Mouse (Mus musculus): ENCODE results near the gene Coq8a. TPM values are rescaled to one million over a fixed set of nuclear protein-coding genes. Genes with fewer than 3 reads are reported as not detected.

The Coq8a gene
- total and polyA plus RNA-seq, 3 experiments = 1.5 to 2.1 TPM; not detected in 1

DNA sequence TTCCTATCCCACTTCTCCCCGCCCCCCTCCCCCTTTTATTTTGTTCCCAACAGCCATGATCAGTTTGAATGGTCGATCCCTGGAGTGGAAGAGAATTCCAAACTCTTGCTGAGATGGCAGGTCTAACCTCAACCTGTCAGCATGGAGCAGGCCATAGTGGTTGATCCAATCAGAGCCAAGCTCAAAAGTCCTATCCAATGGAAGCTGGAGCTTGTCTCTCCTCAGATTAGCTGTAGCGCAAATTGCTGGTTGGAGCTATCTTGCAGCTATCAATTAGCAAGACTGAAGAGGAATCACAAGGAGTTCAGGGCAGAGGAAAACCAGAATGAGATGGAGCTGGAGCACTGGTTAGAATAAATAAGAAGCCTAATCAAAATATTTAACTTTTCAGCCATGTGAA lies 9.0 kb upstream of the Coq8a start:
- TF ChIP-seq TBP (IDR thresholded peaks at IDR 0.05; ENCODE audit: low read depth, low read length) = no peak
- no peak for TF ChIP-seq MAZ (IDR thresholded peaks at IDR 0.05; ENCODE audit: low read depth, low read length)
- no peak for TF ChIP-seq GATA1 (IDR thresholded peaks at IDR 0.05; ENCODE audit: low read depth, low read length)
- TF ChIP-seq UBTF (IDR thresholded peaks at IDR 0.05; ENCODE audit: borderline replicate concordance, insufficient read depth, low read depth, low read length) = no peak
- no peak for TF ChIP-seq EP300 (IDR thresholded peaks at IDR 0.05; ENCODE audit: low read depth in 1 of 2, low read length in 2 of 2)
- TF ChIP-seq E2F4 (IDR thresholded peaks at IDR 0.05; ENCODE audit: borderline replicate concordance, low read depth, low read length) = no peak
- TF ChIP-seq MXI1 (IDR thresholded peaks at IDR 0.05; ENCODE audit: low read depth, low read length) = no peak
- TF ChIP-seq ZNF384 (IDR thresholded peaks at IDR 0.05; ENCODE audit: low read depth, low read length) = no peak
- no peak for TF ChIP-seq NELFE (IDR thresholded peaks at IDR 0.05; ENCODE audit: low read depth, low read length)
- TF ChIP-seq ELF1 (IDR thresholded peaks at IDR 0.05; ENCODE audit: low read depth, low read length) = no peak
- no peak for TF ChIP-seq POLR2A (IDR thresholded peaks at IDR 0.05; ENCODE audit: control insufficient read depth in 1 of 2, insufficient read depth in 1 of 2, low read depth in 1 of 2, low read length in 2 of 2, poor library complexity in 1 of 2)
- no peak for TF ChIP-seq ZMIZ1 (IDR thresholded peaks at IDR 0.05; ENCODE audit: low read depth, low read length)
- no peak for TF ChIP-seq GABPA (IDR thresholded peaks at IDR 0.05; ENCODE audit: low read depth, low read length)
- TF ChIP-seq POLR2AphosphoS5 (IDR thresholded peaks at IDR 0.05; ENCODE audit: borderline replicate concordance, low read depth, low read length) = no peak
- H3K36me3 ChIP-seq (ENCODE audit: control insufficient read depth in 1 of 2, insufficient read depth in 2 of 2, low read length in 2 of 2) = no peaks in the 10 kb centered on the region
- no peak overlapping the region for H3K4me3 ChIP-seq (ENCODE audit: control insufficient read depth in 1 of 2, insufficient read depth in 1 of 2, low read depth in 2 of 2, low read length in 2 of 2)
- DNase-seq (ENCODE audit: low read depth, low spot score) = no peak
- no peak overlapping the region for H3K9ac ChIP-seq (ENCODE audit: control insufficient read depth, low read depth, low read length, poor library complexity, severe bottlenecking)
- H3K79me2 ChIP-seq (ENCODE audit: control insufficient read depth, insufficient read depth, low read length, poor library complexity) = no peaks in the 10 kb centered on the region
- no peak overlapping the region for H3K27ac ChIP-seq (ENCODE audit: control insufficient read depth, low read depth, low read length)
- no peaks in the 10 kb centered on the region for H3K27me3 ChIP-seq (ENCODE audit: control insufficient read depth in 1 of 2, insufficient read depth in 2 of 2, low read length in 2 of 2)
- no peaks in the 10 kb centered on the region for H3K4me1 ChIP-seq (ENCODE audit: control insufficient read depth in 1 of 2, insufficient read depth in 2 of 2, low read length in 2 of 2)
- H3K9me3 ChIP-seq (replicated peaks; ENCODE audit: insufficient read depth, low read length) = no peaks in the 10 kb centered on the region

DNA sequence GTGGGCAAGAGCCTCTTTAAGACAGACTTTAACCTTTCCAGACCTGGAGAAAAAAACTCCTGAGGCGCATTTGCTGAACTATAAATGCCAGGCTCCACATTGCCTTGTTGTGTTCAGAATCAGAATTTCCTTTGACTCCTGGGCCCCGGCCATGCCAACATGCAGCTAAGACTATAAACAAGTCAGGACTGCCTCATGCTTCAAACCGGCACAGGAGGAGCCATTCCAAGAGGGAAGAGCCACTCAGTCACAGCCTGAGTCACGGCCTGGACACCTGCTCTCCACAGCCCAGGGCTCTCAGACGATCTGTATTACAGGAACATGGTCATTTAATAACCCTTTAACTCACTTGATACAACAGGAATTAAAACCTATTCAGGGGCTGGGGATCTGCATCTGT lies 1.3 kb upstream of the Coq8a start:
- H3K27ac ChIP-seq (ENCODE audit: control insufficient read depth, low read depth, low read length) = no peak overlapping the region
- H3K9me3 ChIP-seq (replicated peaks; ENCODE audit: insufficient read depth, low read length) = no peaks in the 10 kb centered on the region
- DNase-seq (ENCODE audit: low read depth, low spot score) = no peak
- H3K27me3 ChIP-seq (ENCODE audit: control insufficient read depth in 1 of 2, insufficient read depth in 2 of 2, low read length in 2 of 2) = peaks cover 1 to 2% of the 10 kb centered on the region in 2 experiments
- H3K9ac ChIP-seq (ENCODE audit: control insufficient read depth, low read depth, low read length, poor library complexity, severe bottlenecking) = no peak overlapping the region
- peaks cover 0 to 3% of the 10 kb centered on the region in 2 experiments; a peak in 1 of 4 replicates for H3K36me3 ChIP-seq (ENCODE audit: control insufficient read depth in 1 of 2, insufficient read depth in 2 of 2, low read length in 2 of 2)
- H3K4me1 ChIP-seq (ENCODE audit: control insufficient read depth in 1 of 2, insufficient read depth in 2 of 2, low read length in 2 of 2) = no peaks in the 10 kb centered on the region
- no peak overlapping the region for H3K4me3 ChIP-seq (ENCODE audit: control insufficient read depth in 1 of 2, insufficient read depth in 1 of 2, low read depth in 2 of 2, low read length in 2 of 2)
- H3K79me2 ChIP-seq (ENCODE audit: control insufficient read depth, insufficient read depth, low read length, poor library complexity) = no peaks in the 10 kb centered on the region
- TF ChIP-seq TAL1 (IDR thresholded peaks at IDR 0.05; ENCODE audit: low read length) (no peak), RCOR1 (IDR thresholded peaks at IDR 0.05; ENCODE audit: low read depth, low read length) (no peak), MAFK (IDR thresholded peaks at IDR 0.05; ENCODE audit: borderline replicate concordance, low read depth, low read length) (no peak), SMC3 (IDR thresholded peaks at IDR 0.05; ENCODE audit: low read depth, low read length) (no peak), GABPA (IDR thresholded peaks at IDR 0.05; ENCODE audit: low read depth, low read length) (no peak), BHLHE40 (IDR thresholded peaks at IDR 0.05; ENCODE audit: borderline replicate concordance, low read depth, low read length) (no peak), CHD2 (IDR thresholded peaks at IDR 0.05; ENCODE audit: low read length) (no peak)
